Mouse (Mus musculus): ENCODE measurements at regions not wholly inside any gene's neighbourhood (a gene's known extent, or its start where the extent isn't known, plus 50 kb on each side); places are given as distances from the start of the nearest gene placed in this dataset.
"Not testable (repeated sequence)": the region's sequence is repeated elsewhere in the genome, so short reads cannot be mapped to it uniquely, and the experiment has no call there.

- DNase-seq (ENCODE audit: low spot score in 2 of 2) = no peak
These were observed 492.5 kb upstream of the Zfp960 start for GRCm38 (mm10) chr17:16571403-16571802.

DNA sequence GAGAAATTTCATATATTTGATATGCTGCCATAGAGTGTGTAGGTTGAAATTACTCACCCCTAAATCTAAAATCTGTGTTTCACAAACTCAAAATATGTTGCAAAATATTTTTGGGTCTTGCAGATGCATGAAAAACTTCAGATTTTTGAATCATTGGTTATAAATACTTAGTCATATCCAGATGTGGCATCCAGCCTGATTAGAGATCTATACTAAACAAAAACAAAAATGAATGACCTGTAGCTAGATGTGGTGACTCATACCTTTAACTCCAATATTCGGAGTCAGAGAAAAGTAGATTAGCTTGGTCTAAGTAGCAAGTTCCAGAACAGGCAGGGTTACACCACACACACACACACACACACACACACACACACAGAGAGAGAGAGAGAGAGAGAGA is 475.1 kb upstream of the Zfp960 start:
- no peak for DNase-seq (ENCODE audit: low spot score in 2 of 2)

DNA sequence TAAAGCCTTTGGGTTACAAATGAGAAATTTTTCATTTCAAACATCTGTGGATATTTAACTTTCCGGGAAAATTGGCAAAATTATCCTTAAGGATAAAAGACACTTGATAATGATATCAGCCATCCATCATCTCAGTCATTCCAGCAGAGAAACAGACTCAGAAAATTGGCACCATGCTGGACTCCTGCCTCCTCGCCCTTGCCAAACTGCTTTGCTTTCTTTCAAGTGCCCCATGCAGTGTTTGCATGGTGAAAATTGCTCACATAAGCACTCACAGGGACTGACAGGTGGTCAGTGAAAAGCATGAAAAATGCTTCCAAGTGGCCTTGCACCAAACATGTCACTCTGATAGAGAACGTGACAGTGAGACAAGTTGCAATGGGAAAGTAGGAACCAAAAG is 464.2 kb upstream of the Zfp960 start:
- no peak for DNase-seq (ENCODE audit: low spot score in 2 of 2)

GRCm38 (mm10) chr17:16612405-16612979 is 451.4 kb upstream of the Zfp960 start:
- DNase-seq (ENCODE audit: low spot score in 2 of 2) = no peak

- no peak for DNase-seq (ENCODE audit: low spot score in 2 of 2)
These were observed 441.9 kb upstream of the Zfp960 start for GRCm38 (mm10) chr17:16621931-16622556.

GRCm38 (mm10) chr17:16629854-16630253 is 434.1 kb upstream of the Zfp960 start:
- DNase-seq (ENCODE audit: low spot score in 2 of 2) = no peak

- DNase-seq (ENCODE audit: low spot score in 2 of 2) = no peak
These were observed 430.5 kb upstream of the Zfp960 start for GRCm38 (mm10) chr17:16633426-16633825.

GRCm38 (mm10) chr17:16637463-16637862 is 426.4 kb upstream of the Zfp960 start:
- no peak for DNase-seq (ENCODE audit: low spot score in 2 of 2)

DNA sequence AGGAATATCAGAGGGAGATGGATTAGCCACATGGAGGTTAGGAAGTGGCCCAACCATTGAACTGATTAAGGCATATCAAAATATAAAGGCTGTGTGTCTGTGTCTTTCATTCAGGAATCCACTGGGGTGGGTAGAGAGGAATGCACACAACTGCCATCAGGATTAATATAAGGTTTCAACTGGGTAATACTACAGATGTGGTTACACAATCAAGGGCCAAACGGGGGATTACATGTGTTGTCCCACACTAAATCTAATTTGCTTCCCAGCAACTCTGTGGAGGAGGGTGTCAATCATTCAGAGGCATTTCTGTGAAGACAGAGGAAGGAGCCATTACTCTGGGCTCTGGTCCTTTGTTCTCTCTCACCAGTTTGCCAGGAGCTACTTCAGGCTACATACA is 416.0 kb upstream of the Zfp960 start:
- no peak for DNase-seq (ENCODE audit: low spot score in 2 of 2)

DNA sequence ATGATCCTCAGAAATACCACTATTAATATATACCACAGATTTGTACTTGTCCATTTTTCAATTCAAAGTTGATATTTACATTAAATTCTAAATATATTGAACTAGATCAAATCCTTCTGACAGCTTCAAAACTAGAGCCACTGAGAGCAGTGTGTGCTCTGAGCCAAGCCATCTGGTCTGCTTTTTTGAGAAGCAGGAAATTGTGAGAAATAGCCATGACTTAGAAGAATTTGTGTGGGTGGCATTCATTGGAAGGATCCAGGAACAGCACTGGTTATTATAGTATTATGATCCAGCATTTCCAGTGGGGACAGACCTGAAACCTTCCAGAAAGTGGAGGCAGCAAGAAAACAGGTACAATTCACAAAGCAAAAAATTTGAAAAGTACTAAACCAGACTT is 398.7 kb upstream of the Zfp960 start:
- no peak for DNase-seq (ENCODE audit: low spot score in 2 of 2)

DNA sequence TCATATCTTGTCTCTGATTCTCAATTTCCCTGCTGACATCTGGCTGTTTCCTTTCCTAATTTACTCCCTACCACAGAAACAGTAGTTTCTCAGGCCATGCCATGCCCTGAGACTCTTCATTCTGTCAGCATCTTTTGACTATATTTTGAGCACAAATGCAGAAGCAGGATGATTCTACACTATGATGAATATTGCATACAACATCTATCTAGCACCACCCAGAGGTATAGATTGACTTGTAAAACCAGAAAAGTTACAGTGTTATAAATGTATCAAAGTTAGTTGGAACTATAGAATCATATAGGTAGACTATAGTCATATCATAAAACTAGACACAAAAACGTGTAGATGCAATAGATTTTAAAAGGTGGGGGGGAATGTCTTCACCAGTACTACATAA is 396.3 kb upstream of the Zfp960 start:
- DNase-seq (ENCODE audit: low spot score in 2 of 2) = no peak

GRCm38 (mm10) chr17:16704199-16704598 is 359.7 kb upstream of the Zfp960 start:
- no peak for DNase-seq (ENCODE audit: low spot score in 2 of 2)

GRCm38 (mm10) chr17:16705890-16706289 is 358.0 kb upstream of the Zfp960 start:
- no peak for DNase-seq (ENCODE audit: low spot score in 2 of 2)

- no peak for DNase-seq (ENCODE audit: low spot score in 2 of 2)
These were observed 337.0 kb upstream of the Zfp960 start for GRCm38 (mm10) chr17:16726904-16727303.

DNA sequence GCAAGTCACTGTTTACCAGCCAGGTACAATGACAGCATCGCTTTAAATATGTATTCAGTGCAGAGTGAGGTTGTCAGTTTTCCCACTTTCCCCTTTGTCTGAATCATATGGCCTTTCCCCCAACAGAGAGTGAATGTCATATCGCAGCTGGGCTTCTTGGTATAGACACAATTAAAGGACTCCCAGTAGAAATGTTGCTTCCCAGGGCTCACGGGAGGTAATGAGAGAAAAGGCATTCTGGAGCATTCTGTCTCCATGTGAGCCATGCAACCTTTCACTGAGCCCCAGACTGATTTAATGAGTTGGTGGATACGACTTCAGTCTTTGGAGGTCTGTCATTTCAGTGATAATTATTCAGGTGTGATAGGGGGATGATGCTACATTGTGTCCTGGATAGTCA is 310.8 kb upstream of the Zfp960 start:
- DNase-seq (ENCODE audit: low spot score in 2 of 2) = no peak

GRCm38 (mm10) chr17:16770587-16770986 is 293.3 kb upstream of the Zfp960 start:
- DNase-seq (ENCODE audit: low spot score in 2 of 2) = not testable (repeated sequence)

GRCm38 (mm10) chr17:16798316-16798715 is 265.6 kb upstream of the Zfp960 start:
- no peak for DNase-seq (ENCODE audit: low spot score in 2 of 2)

- DNase-seq (ENCODE audit: low spot score in 2 of 2) = no peak
These were observed 258.9 kb upstream of the Zfp960 start for GRCm38 (mm10) chr17:16804986-16805385.

GRCm38 (mm10) chr17:16818421-16818820 is 245.5 kb upstream of the Zfp960 start:
- no peak for DNase-seq (ENCODE audit: low spot score in 2 of 2)

DNA sequence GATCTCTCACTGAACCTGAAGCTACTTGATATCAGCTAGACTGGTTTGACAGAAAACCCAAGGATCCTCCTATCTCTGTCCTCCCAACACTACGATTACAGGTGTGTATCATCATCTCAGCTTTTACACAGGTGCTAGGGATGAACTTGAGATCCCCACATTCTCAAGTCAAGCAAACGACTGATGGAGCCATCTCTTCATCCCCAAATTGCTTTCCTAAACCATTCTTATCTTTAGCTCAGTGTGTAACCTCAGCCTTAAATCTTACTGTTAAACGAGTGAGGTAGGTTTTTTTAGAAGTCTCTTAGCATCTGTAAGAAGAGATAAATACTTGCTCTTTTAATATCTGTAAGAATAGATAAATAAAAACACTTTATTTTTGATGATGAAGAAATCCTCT is 242.2 kb upstream of the Zfp960 start:
- no peak for DNase-seq (ENCODE audit: low spot score in 2 of 2)

GRCm38 (mm10) chr17:16839152-16839551 is 224.8 kb upstream of the Zfp960 start:
- DNase-seq (ENCODE audit: low spot score in 2 of 2) = no peak

- no peak for DNase-seq (ENCODE audit: low spot score in 2 of 2)
These were observed 203.1 kb upstream of the Zfp960 start for GRCm38 (mm10) chr17:16860771-16861170.

DNA sequence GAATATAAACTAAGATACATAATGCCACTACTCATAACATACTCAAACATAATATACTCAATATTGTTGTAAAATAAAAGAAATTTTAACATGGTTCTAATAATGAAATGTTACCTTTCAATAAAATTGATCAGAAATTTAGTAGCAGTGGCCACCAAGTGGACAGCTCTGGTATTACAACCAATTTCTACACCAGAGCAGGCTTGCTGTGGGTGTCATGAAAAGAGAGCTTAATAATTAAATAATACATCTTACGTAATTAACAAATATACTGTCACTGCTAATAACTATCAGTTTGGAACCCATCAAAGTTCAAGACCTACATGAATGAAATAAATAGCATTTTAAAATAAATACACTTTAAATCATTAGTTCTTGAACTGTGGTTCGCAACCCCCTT is 163.1 kb upstream of the Zfp960 start:
- DNase-seq (ENCODE audit: low spot score in 2 of 2) = no peak

GRCm38 (mm10) chr17:16918191-16918590 is 145.7 kb upstream of the Zfp960 start:
- no peak for DNase-seq (ENCODE audit: low spot score in 2 of 2)

Data from spleen, postnatal 36 days (tissue).